Mouse (Mus musculus) bone marrow, adult 2 months (tissue): Measurements from ENCODE around the gene Slc35e3. TPM values are rescaled to one million over a fixed set of nuclear protein-coding genes. Genes with fewer than 3 reads are reported as not detected.

Experiments used
- H3K27ac ChIP-seq: fragments of 200-500 bp; 2 replicates; pipeline ENCODE4 v1.5.1; 2012; ENCODE audit warnings: low read depth, mild to moderate bottlenecking, control low read depth, inconsistent platforms, low read length; ENCODE audit not compliant: control insufficient read depth, poor library complexity, insufficient read depth
- H3K4me1 ChIP-seq: fragments of 200-500 bp; 2 replicates; pipeline ENCODE4 v1.6.1; 2011; ENCODE audit warnings: low read length; ENCODE audit not compliant: control insufficient read depth, insufficient read depth
- H3K4me3 ChIP-seq: fragments of 200-500 bp; replicated peaks from 2 replicates; pipeline ENCODE3; 2011; ENCODE audit warnings: mild to moderate bottlenecking, low read depth, low read length, control low read depth; ENCODE audit not compliant: control insufficient read depth
- CTCF ChIP-seq: fragments of 200-500 bp; IDR thresholded peaks from 2 replicates; pipeline ENCODE4 v1.5.1; 2011; ENCODE audit warnings: low read length, control low read depth; ENCODE audit not compliant: control insufficient read depth, insufficient read depth
- POLR2A ChIP-seq: fragments of 200-500 bp; IDR thresholded peaks from 2 replicates; pipeline ENCODE4 v1.6.1; 2011; ENCODE audit warnings: low read depth, mild to moderate bottlenecking, control low read depth, low read length, borderline replicate concordance; ENCODE audit not compliant: control insufficient read depth
- WGBS: fragments of 180-500 bp; shearing (Covaris S2); methylation state at CpG from one replicate; pipeline ENCODE4 v1.1.7; 2018; 5-methylcytosine and 5-hydroxymethylcytosine counted together
- polyA plus RNA-seq: library from polyadenylated mRNA; stranded (reverse); fragments of >200 nt; gene quantifications from 2 replicates; pipeline ENCODE4 v1.2.4, GENCODE M21; 2011; ENCODE audit warnings: low replicate concordance; ENCODE audit not compliant: missing spikeins, insufficient read depth, insufficient read length

The Slc35e3 gene
- polyA plus RNA-seq, 1 experiment = 8.3 TPM

DNA sequence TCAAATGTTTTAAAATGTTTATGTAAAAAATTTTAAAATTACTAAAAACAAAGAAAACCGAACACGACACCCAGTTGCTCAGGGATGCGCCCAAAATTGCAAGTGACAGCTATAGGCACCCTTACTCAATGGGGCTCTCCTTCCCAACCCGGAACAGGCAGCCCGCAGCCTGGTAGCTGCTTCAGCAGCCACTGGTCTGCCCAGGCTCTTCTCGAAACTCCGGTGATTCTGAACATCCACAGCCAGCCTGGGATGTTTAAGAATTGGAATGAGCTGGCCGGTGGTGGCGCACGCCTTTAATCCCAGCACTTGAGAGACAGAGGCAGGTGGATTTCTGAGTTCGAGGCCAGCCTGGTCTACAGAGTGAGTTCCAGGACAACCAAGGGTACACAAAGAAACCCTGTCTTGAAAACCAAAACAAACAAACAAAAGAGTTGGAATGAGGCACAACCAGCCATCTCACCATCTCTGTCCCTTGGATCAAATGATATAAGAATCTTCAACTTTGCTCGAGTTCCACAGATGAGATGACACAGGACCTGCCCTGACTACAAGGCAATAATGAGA lies 15.4 kb downstream of the Slc35e3 start:
- no peak overlapping the region for H3K4me3 ChIP-seq
- no peak overlapping the region for H3K27ac ChIP-seq
- H3K4me1 ChIP-seq = no peaks in the 10 kb centered on the region; the same call in 1 of the 2 replicates
- TF ChIP-seq CTCF = no peak
- 88% methylated on average over 12 of the region's 12 CpGs for WGBS

DNA sequence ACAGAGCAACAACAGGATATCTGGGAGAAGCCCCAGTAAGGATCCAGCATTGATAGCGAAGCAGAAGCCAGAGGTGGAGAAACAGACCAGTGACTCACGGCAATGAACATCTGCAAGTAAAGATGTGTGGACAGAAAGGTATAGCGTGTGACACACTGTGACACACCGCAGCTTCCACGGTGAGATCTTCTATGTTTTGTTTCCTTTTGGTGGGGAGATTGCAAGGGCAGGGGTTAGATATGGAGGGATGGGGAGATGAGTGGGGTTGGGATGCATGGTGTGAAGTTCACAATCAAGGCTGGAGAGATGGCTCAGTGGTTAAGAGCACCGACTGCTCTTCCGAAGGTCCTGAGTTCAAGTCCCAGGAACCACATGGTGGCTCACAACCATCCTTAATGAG lies 16.0 kb downstream of the Slc35e3 start:
- TF ChIP-seq CTCF = no peak
- TF ChIP-seq POLR2A = no peak
- WGBS = 91% methylated on average over 7 of the region's 7 CpGs
- H3K4me3 ChIP-seq = no peak overlapping the region
- H3K4me1 ChIP-seq = no peaks in the 10 kb centered on the region; the same call in 1 of the 2 replicates
- no peak overlapping the region for H3K27ac ChIP-seq

DNA sequence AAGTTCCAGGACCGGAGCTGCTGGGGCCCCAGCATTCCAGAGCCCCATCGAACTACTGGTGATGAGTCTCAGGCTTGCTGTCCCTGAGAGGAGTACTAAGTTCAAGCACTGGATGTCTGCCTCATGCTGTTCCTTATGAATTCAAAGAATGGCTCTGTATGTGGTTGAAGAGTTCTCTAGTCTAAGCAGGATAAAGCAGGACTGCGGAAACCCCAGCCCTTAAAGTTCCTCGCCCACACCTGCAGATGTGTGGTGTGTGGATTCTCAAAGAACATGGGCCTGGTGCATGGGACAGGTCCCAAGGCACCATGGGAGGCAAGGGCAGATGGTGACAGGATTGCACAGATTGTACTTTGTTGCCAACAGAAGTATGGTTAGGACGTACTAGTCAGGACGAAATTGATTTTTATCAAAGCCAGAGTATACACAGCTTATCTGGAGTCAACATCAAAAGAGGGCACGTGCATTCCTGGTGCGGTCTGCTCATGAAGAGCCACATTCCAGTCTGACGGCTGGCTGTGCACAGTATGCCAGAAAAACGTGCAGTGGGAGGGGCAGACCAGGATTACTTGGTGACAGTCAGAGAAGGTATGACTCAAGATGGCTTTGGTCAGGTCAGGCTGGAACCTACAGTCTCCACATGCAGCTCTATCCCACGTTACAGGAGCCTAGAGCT lies 16.9 kb downstream of the Slc35e3 start:
- Histone ChIP-seq H3K4me1 (no peaks in the 10 kb centered on the region; the same call in 1 of the 2 replicates), H3K27ac (no peak overlapping the region), H3K4me3 (no peak overlapping the region)
- 72% methylated on average over 11 of the region's 11 CpGs for WGBS
- TF ChIP-seq POLR2A (no peak), CTCF (no peak)

DNA sequence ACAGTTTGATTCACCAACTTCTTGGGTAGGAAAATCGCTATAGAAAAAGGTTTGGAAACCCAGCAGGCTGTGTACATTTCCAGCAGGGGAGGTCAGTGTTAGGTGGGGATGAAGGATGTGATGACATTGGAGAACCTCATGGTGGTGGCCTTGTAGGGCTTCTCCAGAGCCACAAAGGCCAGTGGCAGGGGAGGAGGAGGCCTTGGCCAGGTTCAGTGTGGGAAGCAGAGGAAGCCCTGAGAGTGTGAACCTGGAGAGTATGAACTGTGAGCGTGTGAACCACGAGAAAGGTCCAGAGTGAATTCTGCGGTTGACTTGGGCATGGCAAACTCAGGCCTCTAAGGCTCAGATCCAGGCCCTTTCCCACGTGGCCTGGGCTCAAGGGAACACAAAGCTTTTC lies 17.6 kb downstream of the Slc35e3 start:
- WGBS = 78% methylated on average over 5 of the region's 5 CpGs
- TF ChIP-seq POLR2A (no peak), CTCF (no peak)
- Histone ChIP-seq H3K4me3 (no peak overlapping the region), H3K27ac (no peak overlapping the region), H3K4me1 (no peaks in the 10 kb centered on the region; the same call in 1 of the 2 replicates)

DNA sequence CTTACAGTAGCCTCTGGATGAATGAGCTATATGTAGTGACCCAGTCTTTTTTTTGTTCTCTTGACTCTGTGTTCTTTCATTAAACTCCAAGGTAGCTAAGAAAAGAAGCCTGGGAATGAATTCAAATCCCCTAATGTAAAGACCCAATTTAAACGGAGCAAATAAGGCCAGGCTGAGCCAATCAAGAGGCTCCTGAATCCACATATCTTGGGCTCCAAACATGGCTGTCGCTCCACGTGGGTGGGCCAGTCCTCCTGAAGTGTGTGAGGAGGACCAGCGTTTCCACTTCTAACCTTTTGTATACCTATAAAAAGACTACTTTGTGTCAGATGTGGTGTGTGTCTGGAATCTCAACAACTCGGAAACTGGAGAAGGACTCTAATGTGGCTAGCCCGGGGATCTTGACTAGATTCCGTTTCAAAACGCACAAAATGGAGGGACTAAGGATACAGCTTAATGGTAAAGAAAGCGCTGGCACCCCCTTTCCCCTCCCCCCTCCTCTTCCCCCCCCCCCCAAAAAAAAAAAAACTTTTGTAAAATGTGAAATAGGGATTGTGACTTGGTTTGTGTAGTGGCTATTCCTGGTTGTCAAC lies 18.6 kb downstream of the Slc35e3 start:
- Histone ChIP-seq H3K4me3 (no peak overlapping the region), H3K27ac (no peak overlapping the region), H3K4me1 (no peaks in the 10 kb centered on the region; the same call in 1 of the 2 replicates)
- TF ChIP-seq POLR2A (no peak), CTCF (no peak)
- WGBS = 83% methylated on average over 9 of the region's 9 CpGs

DNA sequence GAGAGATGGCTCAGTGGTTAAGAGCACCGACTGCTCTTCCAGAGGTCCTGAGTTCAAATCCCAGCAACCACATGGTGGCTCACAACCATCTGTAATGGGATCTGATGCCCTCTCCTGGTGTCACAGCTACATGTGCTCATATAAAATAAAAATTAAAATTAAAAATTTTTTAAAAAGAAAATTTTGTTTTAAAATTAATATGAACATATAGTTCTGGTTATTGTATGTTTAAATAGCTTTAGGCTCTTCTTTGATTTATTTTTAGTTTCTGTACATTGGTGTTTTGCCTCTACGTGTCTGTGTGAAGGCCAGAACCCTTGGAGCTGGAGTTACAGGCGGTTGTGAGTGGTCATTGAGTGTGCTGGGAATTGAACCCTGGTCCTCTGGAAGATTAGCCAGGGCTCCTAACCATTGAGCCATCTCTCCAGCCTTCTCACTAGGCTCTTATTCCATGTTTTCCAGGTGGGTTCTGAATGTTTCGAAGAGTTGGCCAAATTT lies 19.2 kb downstream of the Slc35e3 start:
- WGBS = 80% methylated on average over 4 of the region's 4 CpGs
- Histone ChIP-seq H3K27ac (no peak overlapping the region), H3K4me3 (no peak overlapping the region), H3K4me1 (no peaks in the 10 kb centered on the region; the same call in 1 of the 2 replicates)
- no peak for TF ChIP-seq POLR2A
- TF ChIP-seq CTCF = no peak

DNA sequence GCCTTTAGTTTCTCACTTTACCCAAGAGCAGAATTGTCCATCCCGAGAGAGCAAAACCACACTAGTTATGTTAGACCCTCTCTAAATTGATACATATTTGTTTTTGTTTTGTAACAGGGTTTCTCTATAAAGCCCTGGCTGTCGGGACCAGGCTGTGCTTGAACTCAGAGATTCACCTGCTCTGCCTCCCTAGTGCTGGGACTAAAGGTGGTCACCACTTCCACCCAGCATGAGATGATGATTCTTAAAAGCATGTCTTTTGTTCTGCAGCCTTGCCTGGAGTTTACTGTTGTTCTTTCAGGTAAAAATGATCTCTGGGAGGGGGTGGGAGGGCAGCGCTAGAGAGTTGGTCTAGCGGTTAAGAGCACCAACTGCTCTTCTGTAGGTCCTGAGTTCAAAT lies 19.8 kb downstream of the Slc35e3 start:
- no peak for TF ChIP-seq POLR2A
- TF ChIP-seq CTCF = no peak
- WGBS = 83% methylated on average over 4 of the region's 4 CpGs
- no peaks in the 10 kb centered on the region for H3K4me1 ChIP-seq
- no peak overlapping the region for H3K4me3 ChIP-seq
- H3K27ac ChIP-seq = no peak overlapping the region

DNA sequence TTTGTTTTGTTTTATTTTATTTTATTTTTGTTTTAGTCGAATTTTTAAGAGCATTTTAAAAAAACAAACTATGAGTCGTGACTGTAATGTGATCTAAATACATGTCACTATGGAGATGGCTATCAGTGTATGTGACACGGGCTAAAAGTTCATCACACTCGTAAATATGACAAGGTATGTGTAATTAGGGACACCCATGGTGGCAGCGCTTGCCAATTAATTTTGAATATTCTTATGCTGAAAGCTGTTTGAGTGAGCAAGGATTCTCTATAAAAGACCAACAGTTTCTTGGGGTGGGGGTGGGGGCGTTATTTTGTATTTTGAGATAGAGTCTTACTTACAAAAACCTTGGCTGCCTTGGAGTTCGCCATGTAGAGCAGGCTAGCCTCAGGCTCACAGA lies 20.5 kb downstream of the Slc35e3 start:
- TF ChIP-seq POLR2A = no peak
- no peak for TF ChIP-seq CTCF
- 70% methylated on average over 7 of the region's 7 CpGs for WGBS
- Histone ChIP-seq H3K4me1 (no peaks in the 10 kb centered on the region), H3K27ac (no peak overlapping the region), H3K4me3 (no peak overlapping the region)
